Mouse (Mus musculus): ENCODE results near the gene Acyp1.

The Acyp1 gene

GRCm38 (mm10) chr12:85233376-85234358 is 54.6 kb downstream of the Acyp1 start:
- no peak for DNase-seq (ENCODE audit: low spot score)

- DNase-seq (ENCODE audit: low spot score) = no peak
Measured at GRCm38 (mm10) chr12:85227876-85228599, 60.2 kb downstream of the Acyp1 start.

- DNase-seq (ENCODE audit: low spot score) = no peak
Measured at GRCm38 (mm10) chr12:85227227-85227626, 61.0 kb downstream of the Acyp1 start.
